Mouse (Mus musculus): ENCODE measurements at regions not wholly inside any gene's neighbourhood (a gene's known extent, or its start where the extent isn't known, plus 50 kb on each side); places are given as distances from the start of the nearest gene placed in this dataset.

DNA sequence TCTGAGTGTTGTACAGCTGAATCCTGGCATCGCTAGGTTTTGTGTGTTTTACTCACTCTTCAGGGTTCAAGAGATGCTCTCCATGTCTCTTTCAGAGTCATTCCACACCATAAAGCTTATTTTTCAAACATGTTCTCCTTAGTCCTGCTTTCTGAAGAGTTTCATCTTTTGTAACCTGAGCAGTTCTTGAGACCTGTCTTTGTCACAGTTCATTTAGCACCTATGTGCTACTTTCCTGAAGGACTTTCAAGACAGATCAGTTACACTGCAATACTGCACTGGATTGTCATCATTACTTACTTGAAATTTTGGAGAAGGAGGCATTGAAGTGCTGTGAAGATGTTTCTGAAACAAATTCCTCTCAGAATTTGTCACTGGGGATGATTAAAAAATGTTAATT lies 494.7 kb upstream of the Fam98a start:
- no peaks in the 10 kb centered on the region for H3K4me1 ChIP-seq (replicated peaks; ENCODE audit: control insufficient read depth, insufficient read depth, low read length)
- no peaks in the 10 kb centered on the region for H3K27me3 ChIP-seq (ENCODE audit: control insufficient read depth, insufficient read depth, low read depth, low read length)
- no peaks in the 10 kb centered on the region for H3K9me3 ChIP-seq (ENCODE audit: control insufficient read depth, low read length)
- H3K4me2 ChIP-seq (ENCODE audit: low read depth, low read length): no peak overlapping the region
- H3K36me3 ChIP-seq (ENCODE audit: control insufficient read depth, insufficient read depth, low read length): no peaks in the 10 kb centered on the region
- no peak overlapping the region for H3K4me3 ChIP-seq (ENCODE audit: low read length)
- no peak overlapping the region for H3K9ac ChIP-seq (ENCODE audit: low read length)
- no peak for ATAC-seq (ENCODE audit: low read depth)
- H3K27ac ChIP-seq (ENCODE audit: low read length): no peak overlapping the region
- 55% methylated on average over 1 of the region's 1 CpGs for WGBS

DNA sequence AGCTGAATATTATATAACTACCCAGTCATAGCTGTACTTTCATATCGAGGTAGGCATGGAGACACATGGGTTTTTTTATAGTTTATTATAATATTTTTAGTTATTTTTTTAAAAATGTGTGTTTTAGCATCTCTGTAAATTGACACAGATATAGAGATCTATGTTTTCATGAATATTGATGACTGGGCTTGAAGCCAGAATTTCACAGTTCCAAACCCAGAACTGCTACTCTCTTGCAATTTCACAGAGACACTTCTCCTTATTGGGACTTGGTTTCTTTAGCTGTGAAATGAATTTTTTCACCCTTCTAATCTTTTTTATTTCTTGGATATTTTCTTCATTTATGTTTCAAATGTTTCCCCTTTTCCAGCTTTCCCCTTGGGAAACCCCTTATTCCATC lies 481.0 kb upstream of the Fam98a start:
- Histone ChIP-seq H3K9ac (ENCODE audit: low read length) (no peak overlapping the region), H3K27me3 (ENCODE audit: control insufficient read depth, insufficient read depth, low read depth, low read length) (no peaks in the 10 kb centered on the region), H3K9me3 (ENCODE audit: control insufficient read depth, low read length) (no peaks in the 10 kb centered on the region), H3K4me3 (ENCODE audit: low read length) (no peak overlapping the region), H3K4me2 (ENCODE audit: low read depth, low read length) (no peak overlapping the region), H3K36me3 (ENCODE audit: control insufficient read depth, insufficient read depth, low read length) (no peaks in the 10 kb centered on the region), H3K27ac (ENCODE audit: low read length) (no peak overlapping the region), H3K4me1 (replicated peaks; ENCODE audit: control insufficient read depth, insufficient read depth, low read length) (no peaks in the 10 kb centered on the region)
- 57% methylated on average over 1 of the region's 1 CpGs for WGBS
- no peak for ATAC-seq (ENCODE audit: low read depth)

DNA sequence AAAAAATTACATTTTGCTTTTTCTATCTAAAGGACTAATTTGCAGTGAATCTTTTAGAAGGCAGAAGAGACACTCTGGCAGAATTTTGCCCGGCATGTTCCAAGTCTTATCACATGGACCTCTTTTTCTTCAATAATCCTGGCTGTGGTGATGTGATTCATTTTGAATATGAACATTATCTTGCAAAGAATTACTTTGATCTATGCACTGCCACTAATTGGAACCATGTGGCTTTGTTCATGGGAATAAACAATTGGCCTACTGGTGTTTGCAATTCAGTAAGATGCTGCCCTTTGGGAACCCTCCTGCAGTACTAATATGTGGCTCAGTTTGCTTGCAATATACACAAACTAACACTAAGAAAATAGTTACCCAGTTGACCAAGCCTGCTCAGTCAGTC lies 456.3 kb upstream of the Fam98a start:
- Histone ChIP-seq H3K4me2 (ENCODE audit: low read depth, low read length) (no peak overlapping the region), H3K4me1 (replicated peaks; ENCODE audit: control insufficient read depth, insufficient read depth, low read length) (no peaks in the 10 kb centered on the region), H3K27ac (ENCODE audit: low read length) (no peak overlapping the region), H3K36me3 (ENCODE audit: control insufficient read depth, insufficient read depth, low read length) (no peaks in the 10 kb centered on the region), H3K9ac (ENCODE audit: low read length) (no peak overlapping the region), H3K4me3 (ENCODE audit: low read length) (no peak overlapping the region), H3K9me3 (ENCODE audit: control insufficient read depth, low read length) (no peaks in the 10 kb centered on the region), H3K27me3 (ENCODE audit: control insufficient read depth, insufficient read depth, low read depth, low read length) (no peaks in the 10 kb centered on the region)
- 42% methylated on average over 1 of the region's 1 CpGs for WGBS
- ATAC-seq (ENCODE audit: low read depth): no peak

DNA sequence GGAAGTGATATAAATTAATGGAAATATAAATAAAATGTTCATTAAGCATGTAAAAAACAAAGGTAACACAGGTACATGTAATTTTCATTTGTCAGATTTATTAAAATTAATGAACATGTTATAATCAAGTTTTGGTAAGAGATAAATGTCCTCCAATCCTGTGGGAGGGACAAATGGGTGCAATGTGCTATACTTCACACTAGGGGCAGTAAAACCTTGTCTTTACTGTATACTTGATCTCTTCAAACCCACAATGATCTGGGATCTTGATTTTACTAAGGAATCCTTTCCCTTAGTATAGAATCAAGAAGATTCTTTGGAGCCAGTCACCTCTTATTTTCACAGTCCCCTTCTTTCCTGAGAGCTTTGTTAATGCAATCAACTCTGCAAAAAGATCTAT lies 451.1 kb upstream of the Fam98a start:
- Histone ChIP-seq H3K27ac (ENCODE audit: low read length) (no peak overlapping the region), H3K4me2 (ENCODE audit: low read depth, low read length) (no peak overlapping the region), H3K4me1 (replicated peaks; ENCODE audit: control insufficient read depth, insufficient read depth, low read length) (no peaks in the 10 kb centered on the region), H3K9me3 (ENCODE audit: control insufficient read depth, low read length) (no peaks in the 10 kb centered on the region), H3K36me3 (ENCODE audit: control insufficient read depth, insufficient read depth, low read length) (no peaks in the 10 kb centered on the region), H3K4me3 (ENCODE audit: low read length) (no peak overlapping the region), H3K9ac (ENCODE audit: low read length) (no peak overlapping the region), H3K27me3 (ENCODE audit: control insufficient read depth, insufficient read depth, low read depth, low read length) (no peaks in the 10 kb centered on the region)
- ATAC-seq (ENCODE audit: low read depth): no peak

DNA sequence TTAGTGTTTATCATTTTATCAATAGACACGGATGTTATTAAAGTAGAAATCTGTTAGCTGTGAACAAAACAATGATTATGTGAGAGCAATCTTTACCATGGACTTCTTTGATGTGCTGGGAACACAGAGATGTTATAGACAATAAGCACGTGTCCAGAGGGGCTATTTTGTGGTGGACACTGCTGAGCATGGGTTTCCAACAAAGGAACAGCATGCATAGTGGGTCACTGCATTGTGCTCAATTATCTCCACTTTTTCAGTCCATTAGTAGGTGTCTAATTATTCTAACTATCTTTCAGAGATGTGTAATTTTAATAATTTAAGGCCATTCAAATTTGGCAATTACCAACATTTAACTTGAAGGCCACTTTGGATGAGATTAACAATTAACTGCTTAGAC lies 409.6 kb upstream of the Fam98a start:
- H3K4me1 ChIP-seq (replicated peaks; ENCODE audit: control insufficient read depth, insufficient read depth, low read length): no peaks in the 10 kb centered on the region
- no peak overlapping the region for H3K4me3 ChIP-seq (ENCODE audit: low read length)
- ATAC-seq (ENCODE audit: low read depth): no peak
- no peak overlapping the region for H3K27ac ChIP-seq (ENCODE audit: low read length)
- 73% methylated on average over 2 of the region's 2 CpGs for WGBS
- H3K27me3 ChIP-seq (ENCODE audit: control insufficient read depth, insufficient read depth, low read depth, low read length): no peaks in the 10 kb centered on the region
- no peak overlapping the region for H3K9ac ChIP-seq (ENCODE audit: low read length)
- no peak overlapping the region for H3K4me2 ChIP-seq (ENCODE audit: low read depth, low read length)
- H3K36me3 ChIP-seq (ENCODE audit: control insufficient read depth, insufficient read depth, low read length): no peaks in the 10 kb centered on the region
- H3K9me3 ChIP-seq (ENCODE audit: control insufficient read depth, low read length): no peaks in the 10 kb centered on the region

DNA sequence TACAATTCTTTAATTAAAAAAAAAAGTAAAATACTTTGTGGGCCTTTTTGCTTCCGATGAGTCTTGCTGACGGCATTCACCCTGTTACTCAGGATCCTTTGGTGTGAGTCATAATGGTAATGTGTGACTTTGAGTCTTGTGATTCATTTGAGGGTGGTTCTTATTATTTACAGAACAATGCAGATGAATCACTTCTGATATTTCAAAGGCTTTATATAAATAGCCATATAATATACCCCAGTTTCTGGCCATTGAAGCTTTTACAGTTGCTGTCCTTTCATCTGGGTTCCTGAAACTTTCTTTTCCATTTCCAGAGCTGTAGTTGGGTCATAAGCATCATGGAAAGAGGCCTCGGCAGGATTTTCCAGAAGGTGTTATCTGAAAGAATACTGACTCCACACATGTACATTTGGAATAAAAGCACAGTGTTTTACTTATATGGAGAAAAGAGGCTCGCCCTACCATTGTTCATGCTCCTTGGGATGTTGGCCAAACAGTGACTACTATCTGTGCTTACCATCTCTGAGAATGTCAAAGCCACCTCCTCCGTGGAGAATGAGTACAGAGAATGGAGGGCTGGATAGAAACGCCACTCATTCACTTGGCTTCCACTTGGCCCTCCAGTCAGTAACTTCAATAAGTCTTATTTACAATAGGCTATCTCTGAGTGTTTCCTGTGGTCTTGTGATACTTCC lies 385.1 kb upstream of the Fam98a start:
- H3K9ac ChIP-seq (ENCODE audit: low read length): no peak overlapping the region
- ATAC-seq (ENCODE audit: low read depth): no peak
- H3K27ac ChIP-seq (ENCODE audit: low read length): no peak overlapping the region
- no peak overlapping the region for H3K4me2 ChIP-seq (ENCODE audit: low read depth, low read length)
- WGBS: 66% methylated on average over 6 of the region's 6 CpGs
- H3K9me3 ChIP-seq (ENCODE audit: control insufficient read depth, low read length): no peaks in the 10 kb centered on the region
- H3K4me3 ChIP-seq (ENCODE audit: low read length): no peak overlapping the region
- H3K36me3 ChIP-seq (ENCODE audit: control insufficient read depth, insufficient read depth, low read length): no peaks in the 10 kb centered on the region
- no peaks in the 10 kb centered on the region for H3K27me3 ChIP-seq (ENCODE audit: control insufficient read depth, insufficient read depth, low read depth, low read length)
- H3K4me1 ChIP-seq (replicated peaks; ENCODE audit: control insufficient read depth, insufficient read depth, low read length): no peaks in the 10 kb centered on the region

DNA sequence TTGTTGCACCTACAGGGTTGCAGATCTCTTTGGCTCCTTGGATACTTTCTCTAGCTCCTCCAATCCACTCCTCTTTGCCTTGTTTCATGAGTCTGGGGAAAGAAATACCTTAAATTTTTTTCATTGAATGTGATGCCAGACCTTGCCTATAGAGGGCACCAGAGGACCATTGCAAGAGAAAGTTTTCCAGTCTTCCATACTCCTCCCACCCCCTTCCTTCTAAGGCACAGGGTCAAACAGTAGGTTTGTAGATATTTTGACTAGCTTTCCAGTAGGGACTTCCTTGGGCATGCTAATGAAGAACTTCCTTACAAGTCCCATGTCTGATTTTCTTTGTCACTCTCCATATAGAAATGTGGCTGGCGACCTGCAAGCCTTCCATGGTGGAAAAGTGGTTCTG lies 379.3 kb upstream of the Fam98a start:
- no peak for ATAC-seq (ENCODE audit: low read depth)
- 84% methylated on average over 1 of the region's 1 CpGs for WGBS

DNA sequence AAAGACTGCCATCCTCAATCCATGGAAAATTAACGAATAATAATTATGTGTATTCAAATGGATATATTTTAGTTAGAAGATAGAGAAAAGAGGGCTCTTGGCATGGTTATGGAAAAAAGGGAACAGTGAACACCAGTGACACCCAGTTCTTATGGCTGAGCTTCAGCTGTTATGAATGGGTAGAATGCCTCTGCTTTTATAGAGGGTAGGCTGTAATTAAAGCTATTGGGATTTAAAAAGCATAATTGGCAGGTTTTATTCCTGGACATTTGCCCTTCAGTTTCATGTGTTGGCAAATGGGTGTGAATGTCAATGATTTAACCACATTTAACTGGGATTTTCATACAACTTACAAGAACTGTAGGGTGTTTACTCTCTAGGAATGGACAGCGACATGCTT lies 368.5 kb upstream of the Fam98a start:
- Histone ChIP-seq H3K36me3 (ENCODE audit: control insufficient read depth, insufficient read depth, low read length) (no peaks in the 10 kb centered on the region), H3K9ac (ENCODE audit: low read length) (no peak overlapping the region), H3K4me1 (replicated peaks; ENCODE audit: control insufficient read depth, insufficient read depth, low read length) (no peaks in the 10 kb centered on the region), H3K9me3 (ENCODE audit: control insufficient read depth, low read length) (no peaks in the 10 kb centered on the region), H3K27ac (ENCODE audit: low read length) (no peak overlapping the region), H3K4me3 (ENCODE audit: low read length) (no peak overlapping the region), H3K4me2 (ENCODE audit: low read depth, low read length) (no peak overlapping the region), H3K27me3 (ENCODE audit: control insufficient read depth, insufficient read depth, low read depth, low read length) (no peaks in the 10 kb centered on the region)
- 85% methylated on average over 2 of the region's 2 CpGs for WGBS
- ATAC-seq (ENCODE audit: low read depth): no peak

More for the DNA sequence above, 379.3 kb upstream of the Fam98a start:
- Histone ChIP-seq H3K4me3 (ENCODE audit: low read length) (no peak overlapping the region), H3K36me3 (ENCODE audit: control insufficient read depth, insufficient read depth, low read length) (no peaks in the 10 kb centered on the region), H3K4me2 (ENCODE audit: low read depth, low read length) (no peak overlapping the region), H3K27ac (ENCODE audit: low read length) (no peak overlapping the region), H3K27me3 (ENCODE audit: control insufficient read depth, insufficient read depth, low read depth, low read length) (no peaks in the 10 kb centered on the region), H3K4me1 (replicated peaks; ENCODE audit: control insufficient read depth, insufficient read depth, low read length) (no peaks in the 10 kb centered on the region), H3K9me3 (ENCODE audit: control insufficient read depth, low read length) (no peaks in the 10 kb centered on the region), H3K9ac (ENCODE audit: low read length) (no peak overlapping the region)

DNA sequence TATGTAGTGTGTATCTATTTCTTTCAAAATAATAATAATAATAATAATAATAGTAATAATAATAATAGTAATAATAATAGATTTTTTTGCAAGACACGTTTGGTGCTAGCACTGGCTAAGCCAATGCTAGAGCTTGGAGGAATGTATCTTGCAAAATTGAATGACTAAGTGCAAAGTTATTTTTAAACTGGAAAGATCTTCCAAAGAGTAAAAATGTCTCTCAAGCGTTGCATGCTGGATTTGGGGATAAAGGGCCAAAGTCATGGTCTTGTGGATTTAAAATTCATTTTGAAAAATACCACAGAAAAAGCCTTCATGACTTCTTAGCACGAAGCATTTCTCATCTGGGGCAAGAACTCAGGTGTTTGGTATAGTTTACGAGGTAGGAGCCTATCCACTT lies 365.3 kb upstream of the Fam98a start:
- no peak overlapping the region for H3K4me3 ChIP-seq (ENCODE audit: low read length)
- H3K4me1 ChIP-seq (replicated peaks; ENCODE audit: control insufficient read depth, insufficient read depth, low read length): no peaks in the 10 kb centered on the region
- no peaks in the 10 kb centered on the region for H3K36me3 ChIP-seq (ENCODE audit: control insufficient read depth, insufficient read depth, low read length)
- no peak for ATAC-seq (ENCODE audit: low read depth)
- no peak overlapping the region for H3K27ac ChIP-seq (ENCODE audit: low read length)
- no peaks in the 10 kb centered on the region for H3K9me3 ChIP-seq (ENCODE audit: control insufficient read depth, low read length)
- WGBS: 66% methylated on average over 4 of the region's 4 CpGs
- no peak overlapping the region for H3K9ac ChIP-seq (ENCODE audit: low read length)
- H3K4me2 ChIP-seq (ENCODE audit: low read depth, low read length): no peak overlapping the region
- no peaks in the 10 kb centered on the region for H3K27me3 ChIP-seq (ENCODE audit: control insufficient read depth, insufficient read depth, low read depth, low read length)

DNA sequence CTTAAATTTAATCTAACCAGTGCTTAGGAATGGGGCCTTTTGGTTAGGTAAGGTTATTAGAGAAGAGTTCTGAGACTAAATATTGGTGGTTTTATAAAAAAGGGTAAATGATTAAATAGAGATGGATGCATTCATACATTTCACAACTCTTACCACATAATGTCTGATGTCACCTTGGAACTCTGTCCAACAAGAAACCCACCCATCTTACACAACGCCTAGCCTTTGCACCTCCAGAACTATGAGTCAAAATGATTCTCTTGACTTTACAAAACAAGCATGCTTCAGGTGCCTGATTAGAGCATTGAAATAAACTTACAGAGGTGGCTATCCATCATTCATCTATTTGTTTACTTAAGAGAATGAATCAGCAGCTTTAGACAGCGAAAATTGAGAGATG lies 364.8 kb upstream of the Fam98a start:
- Histone ChIP-seq H3K4me3 (ENCODE audit: low read length) (no peak overlapping the region), H3K4me1 (replicated peaks; ENCODE audit: control insufficient read depth, insufficient read depth, low read length) (no peaks in the 10 kb centered on the region), H3K9ac (ENCODE audit: low read length) (no peak overlapping the region), H3K27ac (ENCODE audit: low read length) (no peak overlapping the region), H3K9me3 (ENCODE audit: control insufficient read depth, low read length) (no peaks in the 10 kb centered on the region), H3K36me3 (ENCODE audit: control insufficient read depth, insufficient read depth, low read length) (no peaks in the 10 kb centered on the region), H3K4me2 (ENCODE audit: low read depth, low read length) (no peak overlapping the region), H3K27me3 (ENCODE audit: control insufficient read depth, insufficient read depth, low read depth, low read length) (no peaks in the 10 kb centered on the region)
- ATAC-seq (ENCODE audit: low read depth): no peak
- 61% methylated on average over 2 of the region's 2 CpGs for WGBS

Data from lung, embryonic 16.5 days (tissue).